Mouse (Mus musculus): ENCODE results near the gene Ccn2. TPM values are rescaled to one million over a fixed set of nuclear protein-coding genes. Genes with fewer than 3 reads are reported as not detected.
A peak's percentile ranks its signal among the peaks of the same experiment; 100 is the strongest.

Gene Ccn2
- polyA plus RNA-seq, 1 experiment from 2014 or later = 1.4 TPM

GRCm38 (mm10) chr10:24591741-24592140 lies 3.5 kb upstream of the Ccn2 start:
- H3K27ac ChIP-seq = no peak overlapping the region
- no peak for ATAC-seq

GRCm38 (mm10) chr10:24592318-24592717 lies 2.9 kb upstream of the Ccn2 start:
- H3K27ac ChIP-seq = no peak overlapping the region
- H3K27me3 ChIP-seq (replicated peaks) = peaks cover 39% of the 10 kb centered on the region
- no peaks in the 10 kb centered on the region for H3K9me3 ChIP-seq (replicated peaks)
- H3K4me3 ChIP-seq = no peak overlapping the region
- H3K9ac ChIP-seq = no peak overlapping the region
- WGBS (ENCODE audit: insufficient replicate concordance) = 37% methylated on average over 2 of the region's 2 CpGs
- H3K36me3 ChIP-seq = no peaks in the 10 kb centered on the region
- no peak overlapping the region for H3K4me2 ChIP-seq
- 0 out of 2 replicates have a peak, but pooled peaks cover 7% of the 10 kb centered on the region for H3K4me1 ChIP-seq
- ATAC-seq = no peak

More at GRCm38 (mm10) chr10:24591741-24592140, 3.5 kb upstream of the Ccn2 start:
- H3K4me2 ChIP-seq = no peak overlapping the region
- no peak overlapping the region for H3K4me3 ChIP-seq
- H3K4me1 ChIP-seq = 0 out of 2 replicates have a peak, but pooled peaks cover 7% of the 10 kb centered on the region
- H3K27me3 ChIP-seq (replicated peaks) = peaks cover 33% of the 10 kb centered on the region
- no peak overlapping the region for H3K9ac ChIP-seq
- H3K36me3 ChIP-seq = no peaks in the 10 kb centered on the region
- H3K9me3 ChIP-seq (replicated peaks) = no peaks in the 10 kb centered on the region
- 53% methylated on average over 5 of the region's 5 CpGs for WGBS (ENCODE audit: insufficient replicate concordance)

GRCm38 (mm10) chr10:24592969-24593368 lies 2.3 kb upstream of the Ccn2 start:
- WGBS (ENCODE audit: insufficient replicate concordance) = 10% methylated on average over 7 of the region's 7 CpGs
- H3K4me1 ChIP-seq = 0 out of 2 replicates have a peak, but pooled peaks cover 7% of the 10 kb centered on the region
- H3K27ac ChIP-seq = no peak overlapping the region
- no peaks in the 10 kb centered on the region for H3K36me3 ChIP-seq
- no peak overlapping the region for H3K4me3 ChIP-seq
- H3K9me3 ChIP-seq (replicated peaks) = no peaks in the 10 kb centered on the region
- H3K27me3 ChIP-seq (replicated peaks) = peaks cover 45% of the 10 kb centered on the region
- no peak overlapping the region for H3K9ac ChIP-seq
- no peak overlapping the region for H3K4me2 ChIP-seq
- ATAC-seq = no peak

GRCm38 (mm10) chr10:24593556-24593955 lies 1.7 kb upstream of the Ccn2 start:
- H3K4me2 ChIP-seq = no peak overlapping the region
- WGBS (ENCODE audit: insufficient replicate concordance) = 70% methylated on average over 4 of the region's 4 CpGs
- H3K27ac ChIP-seq = no peak overlapping the region
- H3K9ac ChIP-seq = no peak overlapping the region
- H3K4me3 ChIP-seq = no peak overlapping the region
- H3K27me3 ChIP-seq (replicated peaks) = peaks cover 45% of the 10 kb centered on the region
- no peak for ATAC-seq
- no peaks in the 10 kb centered on the region for H3K9me3 ChIP-seq (replicated peaks)
- 0 out of 2 replicates have a peak, but pooled peaks cover 7% of the 10 kb centered on the region for H3K4me1 ChIP-seq
- no peaks in the 10 kb centered on the region for H3K36me3 ChIP-seq

- Histone ChIP-seq H3K4me2 (peak overlapping the region; percentile 55), H3K9me3 (replicated peaks) (0 out of 2 replicates have a peak, but pooled peaks cover 1% of the 10 kb centered on the region), H3K27ac (no peak overlapping the region), H3K4me3 (peak overlapping the region; percentile 48), H3K27me3 (replicated peaks) (peaks cover 45% of the 10 kb centered on the region), H3K36me3 (no peaks in the 10 kb centered on the region), H3K4me1 (0 out of 2 replicates have a peak, but pooled peaks cover 7% of the 10 kb centered on the region), H3K9ac (no peak overlapping the region)
- 28% methylated on average over 31 of the region's 31 CpGs for WGBS (ENCODE audit: insufficient replicate concordance)
- ATAC-seq = no peak
Observed at GRCm38 (mm10) chr10:24596003-24596868, 994 bp downstream of the Ccn2 start.

- no peak overlapping the region for H3K4me3 ChIP-seq
- H3K36me3 ChIP-seq = no peaks in the 10 kb centered on the region
- 57% methylated on average over 7 of the region's 7 CpGs for WGBS (ENCODE audit: insufficient replicate concordance)
- H3K4me1 ChIP-seq = 0 out of 2 replicates have a peak, but pooled peaks cover 7% of the 10 kb centered on the region
- 0 out of 2 replicates have a peak, but pooled peaks cover 3% of the 10 kb centered on the region for H3K9me3 ChIP-seq (replicated peaks)
- H3K4me2 ChIP-seq = no peak overlapping the region
- peaks cover 45% of the 10 kb centered on the region for H3K27me3 ChIP-seq (replicated peaks)
- no peak overlapping the region for H3K9ac ChIP-seq
- no peak for ATAC-seq
- no peak overlapping the region for H3K27ac ChIP-seq
Observed at GRCm38 (mm10) chr10:24596869-24597339, 1.7 kb downstream of the Ccn2 start.

- ATAC-seq = no peak
- H3K27me3 ChIP-seq (replicated peaks) = peaks cover 45% of the 10 kb centered on the region
- no peak overlapping the region for H3K9ac ChIP-seq
- H3K4me1 ChIP-seq = 0 out of 2 replicates have a peak, but pooled peaks cover 7% of the 10 kb centered on the region
- H3K27ac ChIP-seq = no peak overlapping the region
- H3K9me3 ChIP-seq (replicated peaks) = 0 out of 2 replicates have a peak, but pooled peaks cover 3% of the 10 kb centered on the region
- 77% methylated on average over 4 of the region's 4 CpGs for WGBS (ENCODE audit: insufficient replicate concordance)
- no peak overlapping the region for H3K4me3 ChIP-seq
- no peaks in the 10 kb centered on the region for H3K36me3 ChIP-seq
- H3K4me2 ChIP-seq = no peak overlapping the region
Observed at GRCm38 (mm10) chr10:24597789-24598188, 2.5 kb downstream of the Ccn2 start.

- H3K27me3 ChIP-seq (replicated peaks) = peaks cover 41% of the 10 kb centered on the region
Observed at GRCm38 (mm10) chr10:24598693-24599092, 3.5 kb downstream of the Ccn2 start.

GRCm38 (mm10) chr10:24599802-24600201 lies 4.6 kb downstream of the Ccn2 start:
- Histone ChIP-seq H3K4me2 (no peak overlapping the region), H3K4me1 (0 out of 2 replicates have a peak, but pooled peaks cover 7% of the 10 kb centered on the region), H3K9ac (no peak overlapping the region), H3K27me3 (replicated peaks) (peaks cover 30% of the 10 kb centered on the region), H3K4me3 (no peak overlapping the region), H3K36me3 (no peaks in the 10 kb centered on the region), H3K9me3 (replicated peaks) (0 out of 2 replicates have a peak, but pooled peaks cover 3% of the 10 kb centered on the region), H3K27ac (no peak overlapping the region)
- ATAC-seq = no peak
- WGBS (ENCODE audit: insufficient replicate concordance) = 74% methylated on average over 5 of the region's 5 CpGs

More at GRCm38 (mm10) chr10:24598693-24599092, 3.5 kb downstream of the Ccn2 start:
- no peak for ATAC-seq
- Histone ChIP-seq H3K4me1 (0 out of 2 replicates have a peak, but pooled peaks cover 7% of the 10 kb centered on the region), H3K4me3 (no peak overlapping the region), H3K9ac (no peak overlapping the region), H3K36me3 (no peaks in the 10 kb centered on the region), H3K9me3 (replicated peaks) (0 out of 2 replicates have a peak, but pooled peaks cover 3% of the 10 kb centered on the region), H3K27ac (no peak overlapping the region), H3K4me2 (no peak overlapping the region)
- 74% methylated on average over 6 of the region's 6 CpGs for WGBS (ENCODE audit: insufficient replicate concordance)

- Histone ChIP-seq H3K9ac (no peak overlapping the region), H3K27me3 (replicated peaks) (no peaks in the 10 kb centered on the region), H3K27ac (no peak overlapping the region), H3K4me2 (no peak overlapping the region), H3K36me3 (no peaks in the 10 kb centered on the region), H3K9me3 (replicated peaks) (0 out of 2 replicates have a peak, but pooled peaks cover 3% of the 10 kb centered on the region), H3K4me1 (no peaks in the 10 kb centered on the region), H3K4me3 (no peak overlapping the region)
- ATAC-seq = no peak
- 74% methylated on average over 2 of the region's 2 CpGs for WGBS (ENCODE audit: insufficient replicate concordance)
Observed at GRCm38 (mm10) chr10:24603035-24603434, 7.8 kb downstream of the Ccn2 start.

- Histone ChIP-seq H3K4me2 (no peak overlapping the region), H3K4me3 (no peak overlapping the region), H3K9me3 (replicated peaks) (0 out of 2 replicates have a peak, but pooled peaks cover 3% of the 10 kb centered on the region), H3K4me1 (no peaks in the 10 kb centered on the region), H3K27ac (no peak overlapping the region), H3K27me3 (replicated peaks) (no peaks in the 10 kb centered on the region), H3K9ac (no peak overlapping the region), H3K36me3 (no peaks in the 10 kb centered on the region)
- ATAC-seq = no peak
Observed at GRCm38 (mm10) chr10:24603727-24604126, 8.5 kb downstream of the Ccn2 start.

GRCm38 (mm10) chr10:24609146-24609545 lies 13.9 kb downstream of the Ccn2 start:
- Histone ChIP-seq H3K36me3 (no peaks in the 10 kb centered on the region), H3K27me3 (replicated peaks) (no peaks in the 10 kb centered on the region), H3K9me3 (replicated peaks) (no peaks in the 10 kb centered on the region), H3K9ac (no peak overlapping the region), H3K4me1 (no peaks in the 10 kb centered on the region), H3K4me3 (no peak overlapping the region), H3K4me2 (no peak overlapping the region), H3K27ac (no peak overlapping the region)
- WGBS (ENCODE audit: insufficient replicate concordance) = 51% methylated on average over 3 of the region's 3 CpGs
- no peak for ATAC-seq
